Mouse (Mus musculus): ENCODE data around the gene Ago3.

DNA sequence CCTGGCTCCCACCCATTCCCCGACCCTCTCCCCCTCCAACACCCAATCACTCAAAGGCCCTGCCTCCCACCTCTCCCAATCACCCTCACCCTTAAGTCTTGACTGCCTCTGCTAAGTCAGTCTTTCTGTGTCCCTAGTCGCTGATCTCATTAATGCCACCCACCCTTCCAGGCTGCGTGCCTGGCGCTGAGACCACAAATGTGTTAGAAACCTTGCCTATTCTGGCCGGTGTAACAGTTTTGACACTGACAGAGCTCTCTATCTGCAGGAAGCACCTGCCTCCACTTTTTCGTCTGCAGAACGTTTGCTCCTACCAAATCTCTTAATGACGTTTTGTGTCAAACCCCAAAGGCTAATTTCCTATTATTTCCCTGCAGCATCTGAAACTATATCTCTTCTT is 39.6 kb upstream of the Ago3 start:
- TF ChIP-seq POLR2A (IDR thresholded peaks at IDR 0.05; ENCODE audit: control insufficient read depth in 1 of 2, insufficient read depth in 1 of 2, low read depth in 1 of 2, low read length in 2 of 2, poor library complexity in 1 of 2) (peak in 1 of 2 experiments; percentile 12; a peak in 1 of 4 replicates), GATA1 (IDR thresholded peaks at IDR 0.05; ENCODE audit: low read depth, low read length) (peak; percentile 61), KAT2A (conservative IDR thresholded peaks at IDR 0.05; ENCODE audit: low read depth, low read length) (no peak), CTCF (IDR thresholded peaks at IDR 0.05 in 2 of 3, conservative IDR thresholded peaks at IDR 0.05 in 1 of 3; ENCODE audit: control insufficient read depth in 1 of 3, insufficient read depth in 1 of 3, low read depth in 2 of 3, low read length in 3 of 3, poor library complexity in 1 of 3, severe bottlenecking in 1 of 3) (no peak), ETS1 (IDR thresholded peaks at IDR 0.05; ENCODE audit: low read depth, low read length) (peak; percentile 79), BHLHE40 (IDR thresholded peaks at IDR 0.05; ENCODE audit: borderline replicate concordance, low read depth, low read length) (no peak), MAX (IDR thresholded peaks at IDR 0.05; ENCODE audit: low read length) (no peak; the same call in 1 of the 2 replicates), MYC (IDR thresholded peaks at IDR 0.05; ENCODE audit: low read depth, low read length) (no peak), MAFK (IDR thresholded peaks at IDR 0.05; ENCODE audit: borderline replicate concordance, low read depth, low read length) (no peak), JUND (IDR thresholded peaks at IDR 0.05; ENCODE audit: low read depth, low read length) (no peak), EP300 (IDR thresholded peaks at IDR 0.05; ENCODE audit: low read depth in 1 of 2, low read length in 2 of 2) (peak; percentile 75 to 80), NRF1 (IDR thresholded peaks at IDR 0.05; ENCODE audit: insufficient read depth, low read depth, low read length, poor library complexity, severe bottlenecking) (no peak), ZC3H11A (IDR thresholded peaks at IDR 0.05; ENCODE audit: low read depth, low read length) (no peak), ZNF384 (IDR thresholded peaks at IDR 0.05; ENCODE audit: low read depth, low read length) (no peak; the same call in 1 of the 2 replicates)

Data from MEL (cell line).